Mouse (Mus musculus): ENCODE measurements around the gene Pde4a. TPM values are rescaled to one million over a fixed set of nuclear protein-coding genes. Genes with fewer than 3 reads are reported as not detected.

Gene Pde4a
- total and polyA plus RNA-seq, 3 experiments, result 1.7 to 7.6 (median 4.8) TPM

DNA sequence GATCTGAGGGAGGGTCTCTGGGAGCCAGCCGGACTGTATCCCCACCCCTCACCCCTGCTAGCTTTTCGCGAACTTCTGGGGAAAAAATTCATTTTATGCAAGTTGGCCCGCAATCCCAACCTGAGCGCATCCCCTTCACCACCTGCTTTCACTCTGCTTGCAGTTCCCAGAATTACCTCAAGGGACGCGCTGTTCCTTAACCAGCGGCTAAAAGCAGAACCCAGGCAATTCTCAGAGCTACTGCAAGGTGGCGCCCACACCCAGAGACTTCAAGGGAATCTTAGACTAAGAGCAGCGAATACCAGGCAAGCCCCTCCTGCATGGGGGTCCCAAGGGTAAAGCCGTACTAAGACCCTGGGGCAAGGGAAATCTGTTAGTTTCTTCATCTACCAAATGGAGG, 75.8 kb downstream of the Pde4a start (continued):
- TF ChIP-seq RCOR1 (conservative IDR thresholded peaks at IDR 0.05; ENCODE audit: low read depth, low read length) (no peak), TCF12 (IDR thresholded peaks at IDR 0.05; ENCODE audit: low read depth, low read length) (peak; percentile 61; the same call in 1 of the 2 replicates), MAX (IDR thresholded peaks at IDR 0.05; ENCODE audit: low read length) (no peak), PAX5 (IDR thresholded peaks at IDR 0.05; ENCODE audit: low read length) (no peak), MAFK (IDR thresholded peaks at IDR 0.05; ENCODE audit: insufficient replicate concordance, low read length) (no peak), BHLHE40 (IDR thresholded peaks at IDR 0.05; ENCODE audit: low read depth, low read length) (0 out of 2 replicates have a peak, but pooled peaks have one; percentile 19), MYC (IDR thresholded peaks at IDR 0.05; ENCODE audit: low read depth, low read length) (0 out of 2 replicates have a peak, but pooled peaks have one; percentile 37)

DNA sequence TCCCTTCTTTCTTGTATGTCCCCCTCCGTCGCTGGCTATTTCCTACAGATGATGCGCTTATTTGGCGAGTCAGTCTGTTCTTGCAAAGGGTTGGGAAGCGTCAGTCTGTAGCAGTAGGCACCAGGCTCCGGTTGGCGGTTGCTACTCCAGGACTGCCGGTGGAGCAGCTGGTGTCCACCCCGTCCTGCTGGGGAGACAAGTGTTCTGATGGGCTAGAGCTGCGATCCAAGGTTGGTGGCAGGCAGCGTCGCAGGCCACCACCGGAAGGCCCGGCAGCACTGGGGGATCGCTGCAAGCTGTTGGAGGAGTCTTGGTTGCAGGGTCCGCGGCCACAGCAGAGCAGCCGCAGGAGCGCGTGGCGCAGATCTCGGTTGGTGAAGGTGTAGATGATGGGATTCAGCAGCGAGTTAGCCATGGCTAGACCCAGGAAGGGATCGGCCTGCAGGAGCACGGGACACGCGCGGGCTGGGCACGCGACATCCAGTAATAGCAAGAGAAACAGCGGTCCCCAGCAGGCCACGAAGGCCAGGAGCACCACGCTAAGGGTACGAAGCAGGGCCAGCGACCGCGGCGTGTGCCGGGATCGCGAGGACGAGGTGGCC, 78.4 kb downstream of the Pde4a start:
- no peak overlapping the region for H3K4me3 ChIP-seq (replicated peaks in 1 of 3; ENCODE audit: low read depth in 2 of 3, low read length in 2 of 3, poor library complexity in 1 of 3)
- DNase-seq (ENCODE audit: extremely low read depth), result no peak
- no peak overlapping the region for H3K9ac ChIP-seq (ENCODE audit: insufficient read depth, low read depth)
- no peaks in the 10 kb centered on the region for H3K36me3 ChIP-seq (replicated peaks in 1 of 2; ENCODE audit: control insufficient read depth in 1 of 2, insufficient read depth in 1 of 2, low read length in 1 of 2)
- peaks cover 9% of the 10 kb centered on the region for H3K9me3 ChIP-seq (replicated peaks; ENCODE audit: low read length)
- no peak overlapping the region for H3K4me2 ChIP-seq (ENCODE audit: insufficient read depth, low read depth, poor library complexity, severe bottlenecking)
- TF ChIP-seq MYC (IDR thresholded peaks at IDR 0.05; ENCODE audit: low read depth, low read length), result no peak
- no peak for TF ChIP-seq MAX (IDR thresholded peaks at IDR 0.05; ENCODE audit: low read length)
- no peak for TF ChIP-seq CHD2 (IDR thresholded peaks at IDR 0.05; ENCODE audit: low read length)
- TF ChIP-seq GABPA (IDR thresholded peaks at IDR 0.05; ENCODE audit: insufficient replicate concordance, low read depth, low read length), result no peak
- no peak for TF ChIP-seq IRF4 (IDR thresholded peaks at IDR 0.05; ENCODE audit: low read depth, low read length)
- no peak for TF ChIP-seq ELF1 (IDR thresholded peaks at IDR 0.05; ENCODE audit: low read depth, low read length)
- TF ChIP-seq ZC3H11A (IDR thresholded peaks at IDR 0.05; ENCODE audit: low read depth, low read length), result no peak
- no peak for TF ChIP-seq MAZ (IDR thresholded peaks at IDR 0.05; ENCODE audit: low read depth, low read length)
- TF ChIP-seq CHD1 (IDR thresholded peaks at IDR 0.05; ENCODE audit: low read depth, low read length), result no peak
- TF ChIP-seq SIN3A (IDR thresholded peaks at IDR 0.05; ENCODE audit: low read length), result no peak
- TF ChIP-seq USF1 (IDR thresholded peaks at IDR 0.05; ENCODE audit: low read depth, low read length), result no peak
- TF ChIP-seq MXI1 (IDR thresholded peaks at IDR 0.05; ENCODE audit: low read depth, low read length), result no peak
- no peak for TF ChIP-seq TCF12 (IDR thresholded peaks at IDR 0.05; ENCODE audit: low read depth, low read length)
- TF ChIP-seq PAX5 (IDR thresholded peaks at IDR 0.05; ENCODE audit: low read length), result no peak
- TF ChIP-seq ZMIZ1 (IDR thresholded peaks at IDR 0.05; ENCODE audit: low read depth, low read length), result no peak
- TF ChIP-seq USF2 (conservative IDR thresholded peaks at IDR 0.05; ENCODE audit: low read depth, low read length), result no peak
- no peak for TF ChIP-seq TBP (conservative IDR thresholded peaks at IDR 0.05; ENCODE audit: low read depth, low read length)
- peaks cover 2 to 12% of the 10 kb centered on the region in 2 experiments; a peak in 3 of 4 replicates for H3K4me1 ChIP-seq (ENCODE audit: control insufficient read depth in 1 of 2, insufficient read depth in 2 of 2)
- H3K27ac ChIP-seq (ENCODE audit: insufficient read depth, low read depth), result no peak overlapping the region
- dilution Hi-C loops (cut with MboI; ENCODE audit: extremely low pct_ligation_motif_present, extremely low pct_unique_long_range_greater_than_20kb, low sequenced_read_pairs), result no loop called here
- no peaks in the 10 kb centered on the region for H3K79me2 ChIP-seq (replicated peaks; ENCODE audit: control insufficient read depth, extremely low read depth, insufficient read depth, poor library complexity, severe bottlenecking)
- in situ Hi-C loops (cut with MboI; ENCODE audit: low pct_ligation_motif_present, low pct_unique_long_range_greater_than_20kb, low sequenced_read_pairs), result no loop called here
- peaks cover 4% of the 10 kb centered on the region for H3K27me3 ChIP-seq (replicated peaks)

All from CH12.LX (cell line).